Mouse (Mus musculus): ENCODE results near the gene Slc17a5. TPM values are rescaled to one million over a fixed set of nuclear protein-coding genes. Genes with fewer than 3 reads are reported as not detected.
"Not testable (repeated sequence)": the region's sequence is repeated elsewhere in the genome, so short reads cannot be mapped to it uniquely, and the experiment has no call there.

The Slc17a5 gene
- polyA plus RNA-seq, 1 experiment from 2014 or later = 12.2 TPM

- TF ChIP-seq CTCF (IDR thresholded peaks at IDR 0.05; ENCODE audit: low read depth) = peak; percentile 80
- no peaks in the 10 kb centered on the region for H3K27me3 ChIP-seq (ENCODE audit: insufficient read depth, low read length)
- under 1% methylated on average over 24 of the region's 24 CpGs for WGBS
- no peaks in the 10 kb centered on the region for H3K9me3 ChIP-seq (ENCODE audit: low read depth, low read length)
- ATAC-seq (ENCODE audit: insufficient read depth) (peak; percentile 85), DNase-seq (peak; percentile 92)
- H3K36me3 ChIP-seq (ENCODE audit: insufficient read depth) = no peaks in the 10 kb centered on the region
- H3K9ac ChIP-seq = peak overlapping the region; percentile 63
- peak overlapping the region; percentile 85 for H3K4me2 ChIP-seq
- 0 out of 2 replicates have a peak, but pooled peaks cover 7% of the 10 kb centered on the region for H3K4me1 ChIP-seq (ENCODE audit: insufficient read depth)
- H3K27ac ChIP-seq (ENCODE audit: low read depth) = peak overlapping the region; percentile 95
- peak overlapping the region; percentile 49 for H3K4me3 ChIP-seq (ENCODE audit: low read depth, low read length)
Observed at GRCm38 (mm10) chr9:78527301-78527761, 60.5 kb downstream of the Slc17a5 start.

DNA sequence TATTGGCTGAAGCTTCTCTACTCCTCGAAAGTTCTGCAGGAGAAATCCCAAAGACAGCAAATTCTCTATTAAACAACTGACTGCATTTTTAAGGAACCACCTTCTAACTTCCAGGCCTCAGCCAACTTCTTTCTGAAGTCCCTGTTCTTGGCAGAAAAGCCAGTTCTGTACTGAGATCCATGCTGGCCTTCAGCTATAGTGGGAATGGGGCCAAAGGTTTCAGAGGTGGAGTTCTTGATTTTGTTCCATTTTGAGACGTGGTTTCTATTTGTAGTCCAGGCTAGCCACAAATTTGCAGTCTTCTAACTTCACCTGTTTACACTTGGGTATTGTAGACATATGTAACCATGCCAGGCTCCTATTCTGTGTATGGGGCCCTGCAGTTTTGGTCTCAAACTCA is 61.6 kb downstream of the Slc17a5 start:
- H3K27ac ChIP-seq (ENCODE audit: low read depth) = no peak overlapping the region
- H3K27me3 ChIP-seq (ENCODE audit: insufficient read depth, low read length) = no peaks in the 10 kb centered on the region
- H3K9me3 ChIP-seq (ENCODE audit: low read depth, low read length) = no peaks in the 10 kb centered on the region
- DNase-seq = no peak
- no peak for TF ChIP-seq CTCF (IDR thresholded peaks at IDR 0.05; ENCODE audit: low read depth)
- no peaks in the 10 kb centered on the region; the same call in 1 of the 2 replicates for H3K4me1 ChIP-seq (ENCODE audit: insufficient read depth)
- H3K4me3 ChIP-seq (ENCODE audit: low read depth, low read length) = no peak overlapping the region
- H3K4me2 ChIP-seq = no peak overlapping the region
- H3K9ac ChIP-seq = no peak overlapping the region
- WGBS = 77% methylated on average over 2 of the region's 2 CpGs
- no peak for ATAC-seq (ENCODE audit: insufficient read depth)
- H3K36me3 ChIP-seq (ENCODE audit: insufficient read depth) = no peaks in the 10 kb centered on the region

DNA sequence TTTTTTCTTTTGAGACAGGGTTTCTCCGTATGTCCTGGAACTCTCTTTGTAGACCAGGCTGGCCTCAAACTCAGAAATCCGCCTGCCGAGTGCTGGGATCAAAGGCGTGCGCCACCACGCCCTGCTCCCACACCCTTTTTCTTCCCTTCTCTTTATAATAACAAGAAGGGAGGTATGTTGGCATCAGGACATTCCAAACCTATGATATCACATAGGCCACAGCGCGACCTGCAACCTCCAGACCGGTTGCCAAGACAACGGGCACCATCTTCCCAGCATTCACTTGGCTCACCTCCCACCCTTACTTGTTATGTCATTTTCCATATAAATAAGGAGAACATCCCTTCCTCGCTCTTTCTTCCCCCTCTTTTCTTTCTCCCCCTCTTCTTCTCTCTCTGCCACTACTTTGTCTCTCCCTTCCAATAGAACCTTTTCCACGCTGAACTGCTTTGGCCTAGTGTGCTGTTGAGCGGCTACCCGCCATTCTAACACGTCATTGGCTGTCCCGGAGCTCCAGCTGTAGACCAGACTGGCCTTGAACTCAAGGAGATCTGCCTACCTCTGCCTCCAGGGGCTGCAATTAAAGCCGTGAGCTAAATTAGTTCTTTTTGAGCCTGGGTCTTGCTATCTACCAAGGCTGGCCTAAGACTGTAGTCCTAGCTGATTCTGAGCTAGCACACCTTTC is 62.2 kb downstream of the Slc17a5 start:
- 86% methylated on average over 17 of the region's 17 CpGs for WGBS
- Histone ChIP-seq H3K4me2 (no peak overlapping the region), H3K27me3 (ENCODE audit: insufficient read depth, low read length) (no peaks in the 10 kb centered on the region), H3K36me3 (ENCODE audit: insufficient read depth) (no peaks in the 10 kb centered on the region), H3K4me1 (ENCODE audit: insufficient read depth) (no peaks in the 10 kb centered on the region; the same call in 1 of the 2 replicates), H3K9ac (no peak overlapping the region), H3K27ac (ENCODE audit: low read depth) (no peak overlapping the region), H3K9me3 (ENCODE audit: low read depth, low read length) (no peaks in the 10 kb centered on the region), H3K4me3 (ENCODE audit: low read depth, low read length) (no peak overlapping the region)
- DNase-seq (no peak), ATAC-seq (ENCODE audit: insufficient read depth) (no peak)
- no peak for TF ChIP-seq CTCF (IDR thresholded peaks at IDR 0.05; ENCODE audit: low read depth)

GRCm38 (mm10) chr9:78521689-78522088 is 66.2 kb downstream of the Slc17a5 start:
- 28% methylated on average over 14 of the region's 14 CpGs for WGBS
- Histone ChIP-seq H3K9ac (peak overlapping the region; percentile 51), H3K4me2 (peak overlapping the region; percentile 86), H3K4me1 (ENCODE audit: insufficient read depth) (no peaks in the 10 kb centered on the region; the same call in 1 of the 2 replicates), H3K27me3 (ENCODE audit: insufficient read depth, low read length) (no peaks in the 10 kb centered on the region), H3K36me3 (ENCODE audit: insufficient read depth) (no peaks in the 10 kb centered on the region), H3K27ac (ENCODE audit: low read depth) (no peak overlapping the region), H3K9me3 (ENCODE audit: low read depth, low read length) (no peaks in the 10 kb centered on the region), H3K4me3 (ENCODE audit: low read depth, low read length) (peak overlapping the region; percentile 51)
- DNase-seq (peak; percentile 31), ATAC-seq (ENCODE audit: insufficient read depth) (no peak)
- TF ChIP-seq CTCF (IDR thresholded peaks at IDR 0.05; ENCODE audit: low read depth) = peak; percentile 55

DNA sequence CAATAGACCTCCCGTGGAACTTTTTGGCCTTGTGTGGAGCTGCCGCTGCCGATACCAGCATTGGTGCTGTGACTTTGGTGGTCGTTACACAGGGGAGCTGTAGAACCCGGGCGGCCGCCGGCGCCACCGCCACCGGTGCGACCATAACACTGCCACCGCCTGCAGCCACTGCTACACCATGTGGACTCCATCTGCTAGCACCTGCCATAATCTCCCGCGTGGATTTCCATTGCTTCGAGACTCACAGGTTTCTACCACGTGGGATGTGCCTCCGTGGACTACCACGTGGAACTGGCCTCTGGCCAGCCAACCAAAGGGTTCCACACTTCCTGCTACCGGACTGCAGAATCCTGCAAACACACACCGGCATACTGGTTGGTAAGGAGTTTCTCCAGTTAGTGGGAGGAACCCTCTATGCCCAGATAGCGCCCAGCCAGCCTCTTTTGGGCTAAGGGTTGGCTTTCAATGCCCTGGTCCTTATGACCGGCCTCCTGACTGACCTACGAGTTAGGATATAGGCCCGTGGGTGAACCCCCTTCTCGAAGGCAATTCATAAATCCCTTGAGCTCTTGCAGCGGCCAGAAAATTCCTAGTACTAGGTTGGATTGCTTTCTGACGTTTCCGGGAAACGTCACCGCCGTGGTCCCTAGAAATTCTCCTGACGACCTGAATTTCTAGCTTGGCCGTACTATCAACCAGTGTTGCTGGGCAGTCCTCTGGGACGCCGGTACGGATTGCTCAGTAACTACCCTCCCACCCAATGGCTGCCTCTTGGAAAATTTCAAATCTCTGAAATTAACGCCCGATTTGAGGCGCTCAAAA is 66.8 kb downstream of the Slc17a5 start:
- H3K9ac ChIP-seq = peak overlapping the region; percentile 51
- peak overlapping the region; percentile 51 for H3K4me3 ChIP-seq (ENCODE audit: low read depth, low read length)
- peak overlapping the region; percentile 86 for H3K4me2 ChIP-seq
- DNase-seq = peak; percentile 68
- WGBS = 2% methylated on average over 40 of the region's 40 CpGs
- no peak for TF ChIP-seq CTCF (IDR thresholded peaks at IDR 0.05; ENCODE audit: low read depth)
- peak overlapping the region; percentile 90 for H3K27ac ChIP-seq (ENCODE audit: low read depth)
- no peaks in the 10 kb centered on the region for H3K36me3 ChIP-seq (ENCODE audit: insufficient read depth)
- ATAC-seq (ENCODE audit: insufficient read depth) = peak; percentile 67
- H3K9me3 ChIP-seq (ENCODE audit: low read depth, low read length) = no peaks in the 10 kb centered on the region
- H3K27me3 ChIP-seq (ENCODE audit: insufficient read depth, low read length) = no peaks in the 10 kb centered on the region
- H3K4me1 ChIP-seq (ENCODE audit: insufficient read depth) = no peaks in the 10 kb centered on the region; the same call in 1 of the 2 replicates

GRCm38 (mm10) chr9:78520127-78520779 is 67.6 kb downstream of the Slc17a5 start:
- Histone ChIP-seq H3K4me2 (peak overlapping the region; percentile 86), H3K27me3 (ENCODE audit: insufficient read depth, low read length) (no peaks in the 10 kb centered on the region), H3K4me3 (ENCODE audit: low read depth, low read length) (peak overlapping the region; percentile 51), H3K9me3 (ENCODE audit: low read depth, low read length) (no peaks in the 10 kb centered on the region), H3K9ac (peak overlapping the region; percentile 51), H3K27ac (ENCODE audit: low read depth) (peak overlapping the region; percentile 90), H3K4me1 (ENCODE audit: insufficient read depth) (no peaks in the 10 kb centered on the region; the same call in 1 of the 2 replicates), H3K36me3 (ENCODE audit: insufficient read depth) (no peaks in the 10 kb centered on the region)
- WGBS = 3% methylated on average over 15 of the region's 15 CpGs
- peak; percentile 84 for ATAC-seq (ENCODE audit: insufficient read depth)
- no peak for TF ChIP-seq CTCF (IDR thresholded peaks at IDR 0.05; ENCODE audit: low read depth)
- peak; percentile 88 for DNase-seq

GRCm38 (mm10) chr9:78517237-78517636 is 70.6 kb downstream of the Slc17a5 start:
- not testable (repeated sequence) for ATAC-seq (ENCODE audit: insufficient read depth); H3K27me3 ChIP-seq (ENCODE audit: insufficient read depth, low read length); H3K4me2 ChIP-seq; H3K36me3 ChIP-seq (ENCODE audit: insufficient read depth); H3K27ac ChIP-seq (ENCODE audit: low read depth); H3K4me3 ChIP-seq (ENCODE audit: low read depth, low read length); H3K4me1 ChIP-seq (ENCODE audit: insufficient read depth); H3K9me3 ChIP-seq (ENCODE audit: low read depth, low read length); H3K9ac ChIP-seq; DNase-seq
- 68% methylated on average over 3 of the region's 3 CpGs for WGBS

Data from lung, embryonic 14.5 days (tissue).